Mouse (Mus musculus) brain, adult 2 months (tissue): Measurements from ENCODE around the gene Galnt15.

Experiments
- DNase-seq: peaks from one replicate; pipeline ENCODE4 v3.0.0; 2011; ENCODE audit warnings: low read depth, low spot score

Galnt15 gene

GRCm38 (mm10) chr14:32091124-32091523 is 62.3 kb downstream of the Galnt15 start:
- DNase-seq, result no peak

- DNase-seq, result no peak
These were observed 62.9 kb downstream of the Galnt15 start for GRCm38 (mm10) chr14:32091704-32092103.

- no peak for DNase-seq
These were observed 64.2 kb downstream of the Galnt15 start for GRCm38 (mm10) chr14:32093018-32093417.

GRCm38 (mm10) chr14:32093500-32094117 is 64.8 kb downstream of the Galnt15 start:
- no peak for DNase-seq

- DNase-seq, result no peak
These were observed 66.9 kb downstream of the Galnt15 start for GRCm38 (mm10) chr14:32095646-32096045.

GRCm38 (mm10) chr14:32096740-32097139 is 68.0 kb downstream of the Galnt15 start:
- no peak for DNase-seq

GRCm38 (mm10) chr14:32097691-32098090 is 68.9 kb downstream of the Galnt15 start:
- no peak for DNase-seq

- DNase-seq, result no peak
These were observed 70.2 kb downstream of the Galnt15 start for GRCm38 (mm10) chr14:32098951-32099350.

GRCm38 (mm10) chr14:32103556-32103955 is 74.8 kb downstream of the Galnt15 start:
- peak; percentile 13 for DNase-seq

- peak; percentile 5 for DNase-seq
These were observed 76.9 kb downstream of the Galnt15 start for GRCm38 (mm10) chr14:32105663-32106062.

GRCm38 (mm10) chr14:32106911-32107310 is 78.1 kb downstream of the Galnt15 start:
- no peak for DNase-seq
